Comparison of ENCODE assay signal across 12 mouse cellular contexts in genomic region chr11:116652330-116653098, GRCm38 (mm10). TPM values are rescaled to one million over a fixed set of nuclear protein-coding genes. Genes with fewer than 3 reads are reported as not detected.
DNase-seq lines count a peak whose midpoint lies in the region; ATAC-seq and TF ChIP-seq lines count a peak whose summit lies in the region.
"Had no signal": no experiment of that assay in that cellular context is flagged by ENCODE, and none has a peak within 500 bp of the region (broad histone marks: within the 10 kb centered on the region; RNA-seq: fewer than 3 reads in every experiment).

No protein-coding gene starts in this region.

- no peaks in the 10 kb centered on the region for H3K9me3 ChIP-seq in lung, postnatal 0 days (ENCODE audit: low read length)
- no peaks in the 10 kb centered on the region for H3K9me3 ChIP-seq in limb, embryonic 10.5 days (replicated peaks)
- no peaks in the 10 kb centered on the region for H3K9me3 ChIP-seq in stomach, embryonic 16.5 days (replicated peaks; ENCODE audit: control insufficient read depth, low read length)

- no peak for TF ChIP-seq EP300 in heart, adult 2 months (IDR thresholded peaks at IDR 0.05; ENCODE audit: insufficient read depth, low read depth, low read length)
- TF ChIP-seq EP300 in lung, postnatal 0 days (IDR thresholded peaks at IDR 0.05) = no peak

- H3K36me3 ChIP-seq in heart, adult 2 months (ENCODE audit: control insufficient read depth, insufficient read depth, low read length) = no peaks in the 10 kb centered on the region
- no peaks in the 10 kb centered on the region for H3K36me3 ChIP-seq in lung, postnatal 0 days (ENCODE audit: insufficient read depth, low read length)
- no peaks in the 10 kb centered on the region for H3K36me3 ChIP-seq in limb, embryonic 10.5 days
- no peaks in the 10 kb centered on the region for H3K36me3 ChIP-seq in stomach, embryonic 16.5 days (ENCODE audit: control insufficient read depth, insufficient read depth, low read length)

- no peak for ATAC-seq in lung, postnatal 0 days
- no peak for ATAC-seq in stomach, embryonic 16.5 days (ENCODE audit: insufficient read depth, low FRiP score)

- H3K27me3 ChIP-seq in heart, adult 2 months (ENCODE audit: control insufficient read depth, insufficient read depth, low read length) = peaks cover 3% of the 10 kb centered on the region; the same call in 1 of the 2 replicates
- H3K27me3 ChIP-seq in lung, postnatal 0 days (replicated peaks; ENCODE audit: insufficient read depth, low read length) = no peaks in the 10 kb centered on the region; the same call in none of the 2 replicates
- peaks cover 62% of the 10 kb centered on the region for H3K27me3 ChIP-seq in limb, embryonic 10.5 days (ENCODE audit: low read depth, poor library complexity, severe bottlenecking)
- H3K27me3 ChIP-seq in stomach, embryonic 16.5 days (ENCODE audit: control insufficient read depth, insufficient read depth, low read length) = peaks cover 14% of the 10 kb centered on the region

- no peaks in the 10 kb centered on the region for H3K79me2 ChIP-seq in heart, adult 2 months (replicated peaks; ENCODE audit: control insufficient read depth, insufficient read depth, low read length)

- H3K27ac ChIP-seq in heart, adult 2 months = peak overlapping the region; percentile 66
- no peak overlapping the region for H3K27ac ChIP-seq in lung, postnatal 0 days (ENCODE audit: low read length)
- 0 out of 2 replicates have a peak overlapping the region, but pooled peaks have one; percentile 7 for H3K27ac ChIP-seq in limb, embryonic 10.5 days
- peak overlapping the region; percentile 17; the same call in 1 of the 2 replicates for H3K27ac ChIP-seq in stomach, embryonic 16.5 days (ENCODE audit: low read length)
- H3K27ac ChIP-seq: macrophage had no signal

- intact Hi-C loops in heart, adult 2 months (cut with DNase I) = no loop called here

- peak in 1 of 2 experiments; percentile 44 for DNase-seq in heart, adult 2 months
- DNase-seq in heart, postnatal 4 days = no peak
- DNase-seq in lung, postnatal 0 days (ENCODE audit: low spot score) = no peak
- DNase-seq in lung, adult 2 months = no peak
- no peak for DNase-seq in limb, embryonic 10.5 days (ENCODE audit: low spot score)
- no peak for DNase-seq in right cerebral cortex, postnatal 10 days (ENCODE audit: low spot score in 2 of 2)
- DNase-seq in thymus, postnatal 25 days = no peak
- DNase-seq: adrenal gland, postnatal 25 days; right cerebral cortex, postnatal 25 days had no signal

- no peak for TF ChIP-seq POLR2A in heart, adult 2 months (IDR thresholded peaks at IDR 0.05; ENCODE audit: insufficient read depth, low read depth, low read length)
- no peak for TF ChIP-seq POLR2A in lung, adult 2 months (IDR thresholded peaks at IDR 0.05; ENCODE audit: borderline replicate concordance, extremely low read depth, low read depth, low read length)

- H3K4me2 ChIP-seq in lung, postnatal 0 days (replicated peaks; ENCODE audit: low read depth, low read length) = peak overlapping the region; percentile 95
- peak overlapping the region; percentile 88 for H3K4me2 ChIP-seq in stomach, embryonic 16.5 days (ENCODE audit: low read depth, low read length)

- no peak for TF ChIP-seq CTCF in heart, adult 2 months (IDR thresholded peaks at IDR 0.05)
- TF ChIP-seq CTCF in lung, postnatal 0 days (IDR thresholded peaks at IDR 0.05) = no peak
- TF ChIP-seq CTCF in lung, adult 2 months (IDR thresholded peaks at IDR 0.05; ENCODE audit: insufficient read depth, low read length) = no peak

- H3K4me1 ChIP-seq in heart, adult 2 months (ENCODE audit: control insufficient read depth, insufficient read depth, low read length) = peaks cover 6% of the 10 kb centered on the region
- H3K4me1 ChIP-seq in lung, postnatal 0 days (ENCODE audit: insufficient read depth, low read depth, low read length) = peaks cover 12% of the 10 kb centered on the region; the same call in 1 of the 2 replicates
- peaks cover 23% of the 10 kb centered on the region for H3K4me1 ChIP-seq in lung, adult 2 months (ENCODE audit: control insufficient read depth, insufficient read depth, low read length)
- H3K4me1 ChIP-seq in limb, embryonic 10.5 days = peaks cover 74% of the 10 kb centered on the region
- peaks cover 35% of the 10 kb centered on the region for H3K4me1 ChIP-seq in stomach, embryonic 16.5 days (ENCODE audit: control insufficient read depth, insufficient read depth, low read length)

- 76% methylated on average over 25 of the region's 25 CpGs for WGBS in heart, adult 2 months
- 73% methylated on average over 25 of the region's 25 CpGs for WGBS in lung, postnatal 0 days
- 81% methylated on average over 25 of the region's 25 CpGs for WGBS in lung, adult 2 months
- WGBS in limb, embryonic 10.5 days = 60% methylated on average over 25 of the region's 25 CpGs
- 66% methylated on average over 25 of the region's 25 CpGs for WGBS in stomach, embryonic 16.5 days

- H3K4me3 ChIP-seq in heart, adult 2 months = peak overlapping the region; percentile 59
- H3K4me3 ChIP-seq in lung, postnatal 0 days (ENCODE audit: low read depth, low read length) = peak overlapping the region; percentile 50; the same call in 1 of the 2 replicates
- H3K4me3 ChIP-seq in lung, adult 2 months (replicated peaks; ENCODE audit: extremely low read depth, low read depth, low read length) = no peak overlapping the region
- H3K4me3 ChIP-seq in limb, embryonic 10.5 days = peak overlapping the region; percentile 66; the same call in 1 of the 2 replicates
- peak overlapping the region; percentile 56 for H3K4me3 ChIP-seq in stomach, embryonic 16.5 days (replicated peaks; ENCODE audit: low read length)

- H3K9ac ChIP-seq in heart, adult 2 months (ENCODE audit: low read depth, low read length) = peak overlapping the region; percentile 58
- 0 out of 2 replicates have a peak overlapping the region, but pooled peaks have one; percentile 12 for H3K9ac ChIP-seq in lung, postnatal 0 days (replicated peaks; ENCODE audit: low read depth)
- peak overlapping the region; percentile 81 for H3K9ac ChIP-seq in stomach, embryonic 16.5 days (ENCODE audit: low read length)

RNA-seq across cellular contexts. Expression of gene Prcd, which starts 0.8 kb away (rescaled TPM):
- 1 to 10 TPM; 1.1 to 1.3 TPM for total RNA-seq in heart, adult 2 months (2021)
- polyA plus RNA-seq in heart, adult 2 months (2012; rRNA removed) = 0.76 and 1.1 TPM in 2 replicates
- 1 to 10 TPM; 1.1 to 1.5 TPM for total RNA-seq in heart, postnatal 4 days (2021)
- 10.9 and 16.4 TPM in 2 replicates for polyA plus RNA-seq in lung, postnatal 0 days (2015; fragmentation: Nextera tagmentation; extraction: Ambion mirVana)
- 2.8 and 5.6 TPM in 2 replicates for polyA plus RNA-seq in lung, adult 2 months (2012; rRNA removed)
- 0.16 and 0.25 TPM in 2 replicates for polyA plus RNA-seq in limb, embryonic 10.5 days (2016; fragmentation: Nextera tagmentation; extraction: Ambion mirVana)
- 1.1 and 1.6 TPM in 2 replicates for polyA plus RNA-seq in stomach, embryonic 16.5 days (2015; fragmentation: Nextera tagmentation; extraction: Ambion mirVana)
- total RNA-seq: CH12.LX had no signal
- polyA plus RNA-seq: macrophage had no signal

RNA-seq across cellular contexts. Expression of gene Cygb, which starts 1.6 kb away (rescaled TPM):
- total RNA-seq in heart, adult 2 months (2021) = 10 to 100 TPM; 42.5 to 50.3 TPM
- 55.0 and 66.1 TPM in 2 replicates for polyA plus RNA-seq in heart, adult 2 months (2012; rRNA removed)
- 10 to 100 TPM; 46.2 to 57.9 TPM for total RNA-seq in heart, postnatal 4 days (2021)
- 27.3 and 32.0 TPM in 2 replicates for polyA plus RNA-seq in lung, postnatal 0 days (2015; fragmentation: Nextera tagmentation; extraction: Ambion mirVana)
- polyA plus RNA-seq in lung, adult 2 months (2012; rRNA removed) = 33.6 and 41.2 TPM in 2 replicates
- polyA plus RNA-seq in limb, embryonic 10.5 days (2016; fragmentation: Nextera tagmentation; extraction: Ambion mirVana) = 2.7 and 5.8 TPM in 2 replicates
- 19.6 and 24.8 TPM in 2 replicates for polyA plus RNA-seq in stomach, embryonic 16.5 days (2015; fragmentation: Nextera tagmentation; extraction: Ambion mirVana)
- total RNA-seq: CH12.LX had no signal
- polyA plus RNA-seq: macrophage had no signal

RNA-seq across cellular contexts. Expression of gene Rhbdf2, which starts 25.7 kb away (rescaled TPM):
- total RNA-seq in heart, adult 2 months (2021) = 10 to 100 TPM; 10.8 to 11.2 TPM
- polyA plus RNA-seq in heart, adult 2 months (2012; rRNA removed) = 19.2 and 22.3 TPM in 2 replicates
- 10 to 100 TPM; 16.4 to 17.5 TPM for total RNA-seq in heart, postnatal 4 days (2021)
- polyA plus RNA-seq in lung, postnatal 0 days (2015; fragmentation: Nextera tagmentation; extraction: Ambion mirVana) = 23.5 and 27.9 TPM in 2 replicates
- polyA plus RNA-seq in lung, adult 2 months (2012; rRNA removed) = 82.2 and 87.8 TPM in 2 replicates
- 4.4 and 5.2 TPM in 2 replicates for polyA plus RNA-seq in limb, embryonic 10.5 days (2016; fragmentation: Nextera tagmentation; extraction: Ambion mirVana)
- 8.2 and 9.3 TPM in 2 replicates for polyA plus RNA-seq in stomach, embryonic 16.5 days (2015; fragmentation: Nextera tagmentation; extraction: Ambion mirVana)

Comparison
In these comparisons a context has a peak if more than half of its experiments do, and no peak if none do; other contexts are left out.
1. H3K9ac ChIP-seq: peak in every context shown above with its lines; median percentile 81 in stomach, embryonic 16.5 days; 58 in heart, adult 2 months; 12 in lung, postnatal 0 days.